Mouse (Mus musculus) neural tube, embryonic 11.5 days (tissue): ENCODE measurements around the gene Clps. TPM values are rescaled to one million over a fixed set of nuclear protein-coding genes. Genes with fewer than 3 reads are reported as not detected.

Source experiments
- ATAC-seq: fragments of 200-750 bp; cut with Nextera tagmentation; 2 replicates; pipeline ENCODE4 v1.8.0; 2017; ENCODE audit warnings: moderate number of reproducible peaks, mild to moderate bottlenecking, moderate TSS enrichment, moderate library complexity; ENCODE audit not compliant: insufficient read depth, low FRiP score, low TSS enrichment
- DNase-seq: peaks from one replicate; pipeline ENCODE4 v3.0.0-alpha.2; 2015; ENCODE audit warnings: low spot score
- H3K27ac ChIP-seq: fragments of 300-500 bp; sonication (generic); 2 replicates; pipeline ENCODE4 v1.5.1; 2014; ENCODE audit warnings: low read depth, mild to moderate bottlenecking, low read length
- H3K27me3 ChIP-seq: fragments of 300-500 bp; sonication (generic); 2 replicates; pipeline ENCODE4 v1.6.1; 2014; ENCODE audit warnings: mild to moderate bottlenecking, low read length, mixed read lengths; ENCODE audit not compliant: control insufficient read depth, insufficient read depth
- H3K36me3 ChIP-seq: fragments of 300-500 bp; sonication (generic); 2 replicates; pipeline ENCODE4 v1.6.1; 2014; ENCODE audit warnings: mild to moderate bottlenecking, low read length, moderate library complexity, mixed read lengths; ENCODE audit not compliant: control insufficient read depth, insufficient read depth
- H3K4me1 ChIP-seq: fragments of 300-500 bp; sonication (generic); 2 replicates; pipeline ENCODE4 v1.6.1; 2014; ENCODE audit warnings: low read length, mixed read lengths; ENCODE audit not compliant: control insufficient read depth, insufficient read depth
- H3K4me2 ChIP-seq: fragments of 300-500 bp; sonication (generic); 2 replicates; pipeline ENCODE4 v1.6.1; 2014; ENCODE audit warnings: low read depth, mild to moderate bottlenecking, moderate library complexity
- H3K4me3 ChIP-seq: fragments of 300-500 bp; sonication (generic); 2 replicates; pipeline ENCODE4 v1.5.1; 2014; ENCODE audit warnings: low read depth, low read length
- H3K9ac ChIP-seq: fragments of 300-500 bp; sonication (generic); 2 replicates; pipeline ENCODE4 v1.6.1; 2014; ENCODE audit warnings: mild to moderate bottlenecking, low read length
- H3K9me3 ChIP-seq: fragments of 300-500 bp; sonication (generic); 2 replicates; pipeline ENCODE4 v1.6.1; 2016; ENCODE audit warnings: low read length; ENCODE audit not compliant: control insufficient read depth
- WGBS: fragments of 180-500 bp; shearing (Covaris S2); extraction: QIAGEN DNeasy Blood & Tissue Kit; methylation state at CpG from one replicate; pipeline ENCODE4 v1.1.7; 2014; 5-methylcytosine and 5-hydroxymethylcytosine counted together
- polyA plus RNA-seq: library from polyadenylated mRNA; unstranded; fragments of >200 nt; fragmentation: Nextera tagmentation; extraction: Ambion mirVana; gene quantifications from 2 replicates; pipeline ENCODE4 v1.2.1, GENCODE M21; 2014

Gene Clps
- polyA plus RNA-seq, 1 experiment from 2014 or later, result not detected

DNA sequence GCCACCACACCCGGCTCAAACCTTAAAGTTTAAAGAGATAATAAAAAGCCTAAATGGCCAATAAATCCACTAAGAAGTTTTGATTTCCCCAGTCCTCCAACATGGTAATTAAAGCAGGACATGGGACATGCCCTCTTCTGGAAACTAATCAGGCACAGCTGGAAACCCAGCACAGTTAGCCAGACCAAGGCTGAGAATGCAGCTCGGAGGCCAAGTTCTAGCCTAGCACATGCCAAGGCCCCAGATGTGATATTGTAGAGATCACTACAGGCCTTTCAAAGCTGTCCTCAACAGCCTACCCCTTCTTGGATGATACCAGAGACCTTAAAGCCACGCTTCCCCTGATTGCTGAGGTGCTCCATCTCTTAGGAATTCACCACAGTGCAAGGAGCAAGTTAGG lies 25.9 kb upstream of the Clps start:
- Histone ChIP-seq H3K36me3 (peaks cover 3% of the 10 kb centered on the region), H3K9me3 (no peaks in the 10 kb centered on the region), H3K27me3 (no peaks in the 10 kb centered on the region), H3K27ac (no peak overlapping the region), H3K4me3 (no peak overlapping the region), H3K4me2 (no peak overlapping the region), H3K9ac (no peak overlapping the region), H3K4me1 (no peaks in the 10 kb centered on the region)
- DNase-seq (no peak), ATAC-seq (no peak)
- WGBS, result 91% methylated on average over 3 of the region's 3 CpGs

DNA sequence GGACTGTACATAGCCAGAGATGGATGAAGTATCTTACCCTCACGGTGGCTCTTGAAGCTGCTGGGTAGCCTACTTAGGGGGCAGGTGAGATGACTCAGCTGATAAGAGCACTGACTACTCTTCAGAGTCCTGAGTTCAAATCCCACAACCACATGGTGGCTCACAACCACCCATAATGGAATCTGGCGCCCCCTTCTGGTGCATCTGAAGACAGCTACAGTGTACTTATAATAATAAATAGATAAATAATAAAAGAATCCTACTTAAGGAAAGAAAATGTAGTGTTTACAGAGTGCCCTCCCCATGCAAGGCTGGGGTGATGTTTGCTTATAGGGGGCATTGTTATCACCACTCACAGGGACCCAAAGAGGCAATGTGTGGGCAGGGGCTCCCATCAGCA lies 20.5 kb upstream of the Clps start:
- Histone ChIP-seq H3K4me1 (no peaks in the 10 kb centered on the region), H3K27ac (no peak overlapping the region), H3K9me3 (no peaks in the 10 kb centered on the region), H3K4me3 (no peak overlapping the region), H3K4me2 (no peak overlapping the region), H3K36me3 (no peaks in the 10 kb centered on the region), H3K27me3 (no peaks in the 10 kb centered on the region), H3K9ac (no peak overlapping the region)
- WGBS, result 54% methylated on average over 2 of the region's 2 CpGs
- DNase-seq (no peak), ATAC-seq (no peak)

DNA sequence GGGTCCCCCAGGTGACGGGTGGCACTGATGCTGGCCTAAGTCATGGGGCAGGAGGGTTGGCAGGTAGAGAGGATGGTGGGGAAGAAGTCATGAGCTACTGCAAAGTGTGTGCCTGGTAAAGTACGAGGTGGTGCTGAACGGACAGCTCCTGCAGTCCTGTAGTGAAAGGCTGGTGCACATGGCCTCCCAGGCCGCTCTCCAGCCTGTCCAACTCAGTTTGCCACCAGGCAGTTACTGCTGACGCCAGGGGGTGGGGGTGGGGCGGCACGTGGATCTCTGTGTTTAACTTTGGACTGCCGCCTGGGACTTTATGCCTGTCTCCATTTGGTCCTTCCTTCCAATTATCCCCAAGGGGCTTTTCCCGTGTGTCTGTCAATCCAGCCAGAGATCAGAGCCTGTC lies 19.8 kb upstream of the Clps start:
- 5% methylated on average over 9 of the region's 9 CpGs for WGBS
- no peak overlapping the region for H3K4me3 ChIP-seq
- ATAC-seq, result no peak

DNA sequence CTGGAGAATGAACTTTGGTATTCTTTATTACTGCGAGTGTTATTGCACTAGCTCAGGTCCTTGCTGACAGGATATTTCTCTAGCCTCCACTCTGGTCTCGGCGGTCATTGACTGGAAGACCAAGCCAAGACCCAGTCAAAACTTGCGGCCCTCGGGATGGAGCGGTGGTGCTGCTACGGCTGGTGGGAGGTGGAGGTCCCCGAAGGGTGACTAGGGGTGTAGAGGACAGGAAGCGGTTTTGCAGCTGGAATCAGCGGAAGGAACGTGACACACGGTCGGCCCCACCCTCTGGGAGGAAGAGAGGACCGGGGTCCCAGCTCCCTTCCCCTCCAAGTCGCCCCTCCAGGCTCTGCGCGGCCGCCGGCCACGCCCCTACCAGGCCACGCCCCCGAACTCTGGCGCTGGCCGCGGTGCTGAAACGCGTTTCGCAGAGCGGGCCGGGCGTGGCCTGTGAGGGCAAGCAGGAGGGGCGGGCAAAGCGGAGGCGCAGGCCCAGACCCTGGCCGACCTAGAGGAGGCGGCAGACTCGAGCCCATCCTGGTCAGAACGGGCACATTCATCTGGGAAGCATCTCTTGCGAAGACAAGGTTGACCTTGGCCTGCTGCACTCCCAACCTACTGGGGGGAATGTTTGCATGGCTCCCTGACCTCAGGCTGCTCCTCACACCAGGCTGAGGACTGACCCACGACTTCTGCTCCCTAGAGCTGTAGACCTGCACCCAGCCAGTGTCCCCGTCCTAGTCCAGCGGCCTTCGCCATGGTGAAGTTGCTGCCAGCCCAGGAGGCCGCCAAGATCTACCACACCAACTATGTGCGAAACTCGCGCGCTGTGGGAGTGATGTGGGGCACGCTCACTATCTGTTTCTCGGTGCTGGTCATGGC lies 14.9 kb upstream of the Clps start, which contains the start of gene Lhfpl5:
Lhfpl5 (plus strand) TSS at position 398 of the 882 bp plus-strand sequence.
- WGBS, result 20% methylated on average over 42 of the region's 50 CpGs
- DNase-seq, result peak; percentile 88
- Histone ChIP-seq H3K9me3 (no peaks in the 10 kb centered on the region), H3K27me3 (no peaks in the 10 kb centered on the region), H3K4me3 (peak within 1 kb of the TSS; percentile 16; the same call in 1 of the 2 replicates), H3K36me3 (no peaks in the 10 kb centered on the region), H3K27ac (no peak within 1 kb of the TSS), H3K4me1 (0 out of 2 replicates have a peak, but pooled peaks cover 3% of the 10 kb centered on the region), H3K4me2 (peak within 1 kb of the TSS; percentile 52), H3K9ac (no peak within 1 kb of the TSS)
- ATAC-seq, result peak; percentile 73; the same call in 1 of the 2 replicates

More for the DNA sequence above, 19.8 kb upstream of the Clps start:
- Histone ChIP-seq H3K27me3 (no peaks in the 10 kb centered on the region), H3K4me1 (0 out of 2 replicates have a peak, but pooled peaks cover 1% of the 10 kb centered on the region), H3K27ac (no peak overlapping the region), H3K9me3 (no peaks in the 10 kb centered on the region), H3K9ac (no peak overlapping the region), H3K36me3 (no peaks in the 10 kb centered on the region), H3K4me2 (no peak overlapping the region)
- DNase-seq, result peak; percentile 73

DNA sequence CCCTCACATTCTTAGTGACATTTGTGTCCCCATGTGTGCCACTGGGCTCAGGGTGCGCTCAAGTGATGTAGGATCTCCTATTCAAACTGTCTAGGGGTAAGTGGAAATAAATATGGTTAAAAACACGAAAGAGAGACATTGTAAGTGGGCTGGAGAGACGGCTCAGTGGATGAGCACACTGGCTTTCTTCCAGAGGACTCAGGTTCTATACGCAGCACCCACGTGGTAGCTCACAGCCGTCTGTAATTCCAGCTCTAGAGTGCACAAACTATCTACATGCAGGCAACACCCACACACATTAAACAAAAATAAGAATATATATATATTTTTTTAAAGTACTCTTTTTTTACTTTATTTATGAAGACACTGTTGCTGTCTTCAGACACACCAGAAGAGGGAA lies 12.4 kb upstream of the Clps start:
- Histone ChIP-seq H3K4me1 (0 out of 2 replicates have a peak, but pooled peaks cover 3% of the 10 kb centered on the region), H3K9ac (no peak overlapping the region), H3K4me2 (no peak overlapping the region), H3K27me3 (no peaks in the 10 kb centered on the region), H3K36me3 (no peaks in the 10 kb centered on the region), H3K27ac (no peak overlapping the region), H3K4me3 (no peak overlapping the region), H3K9me3 (no peaks in the 10 kb centered on the region)
- DNase-seq (peak; percentile 3), ATAC-seq (no peak)
- WGBS, result 86% methylated on average over 6 of the region's 6 CpGs

DNA sequence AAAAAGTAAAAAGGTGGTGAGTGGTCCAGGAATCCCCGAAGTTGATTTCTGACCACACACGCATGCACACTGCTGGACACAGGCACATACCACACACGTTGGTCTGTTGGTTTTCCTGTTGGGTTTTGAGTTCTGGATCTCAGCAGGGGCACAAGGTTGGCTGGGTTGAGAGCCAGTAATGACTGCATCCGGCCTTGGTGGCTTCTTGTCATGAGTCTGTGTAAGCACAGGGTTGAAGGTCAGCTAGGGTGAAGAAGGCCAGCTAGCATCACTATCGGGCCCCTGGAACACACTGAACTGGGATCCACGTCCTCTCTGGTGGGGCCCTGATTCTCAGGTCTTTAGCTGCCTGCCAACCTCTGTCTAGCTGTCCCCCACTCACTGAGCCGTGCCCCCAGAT lies 12.0 kb upstream of the Clps start:
- Histone ChIP-seq H3K4me3 (no peak overlapping the region), H3K36me3 (no peaks in the 10 kb centered on the region), H3K4me2 (no peak overlapping the region), H3K4me1 (0 out of 2 replicates have a peak, but pooled peaks cover 3% of the 10 kb centered on the region), H3K27ac (no peak overlapping the region), H3K9me3 (no peaks in the 10 kb centered on the region), H3K27me3 (no peaks in the 10 kb centered on the region), H3K9ac (no peak overlapping the region)
- 75% methylated on average over 7 of the region's 7 CpGs for WGBS
- DNase-seq, result no peak
- ATAC-seq, result no peak

DNA sequence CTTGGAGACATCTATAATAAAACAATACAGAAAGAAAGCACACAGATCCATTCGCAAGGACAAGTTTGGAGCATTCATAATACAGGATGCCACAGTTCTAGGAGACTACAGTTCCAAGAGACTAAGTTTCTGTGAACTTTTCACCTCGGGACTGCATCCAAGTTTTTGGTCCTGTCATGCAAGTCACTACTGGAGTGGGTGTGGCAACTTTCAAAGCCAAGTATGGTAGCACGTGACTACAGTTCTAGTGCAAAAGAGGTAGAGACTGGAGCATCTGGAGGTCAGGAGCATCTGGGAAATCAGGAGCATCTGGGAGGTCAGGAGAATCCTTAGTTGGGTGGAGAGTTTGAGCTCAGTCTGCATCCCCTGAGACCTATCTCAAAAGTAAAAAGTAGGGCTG lies 11.3 kb upstream of the Clps start:
- WGBS, result 84% methylated on average over 3 of the region's 3 CpGs
- H3K36me3 ChIP-seq, result no peaks in the 10 kb centered on the region

DNA sequence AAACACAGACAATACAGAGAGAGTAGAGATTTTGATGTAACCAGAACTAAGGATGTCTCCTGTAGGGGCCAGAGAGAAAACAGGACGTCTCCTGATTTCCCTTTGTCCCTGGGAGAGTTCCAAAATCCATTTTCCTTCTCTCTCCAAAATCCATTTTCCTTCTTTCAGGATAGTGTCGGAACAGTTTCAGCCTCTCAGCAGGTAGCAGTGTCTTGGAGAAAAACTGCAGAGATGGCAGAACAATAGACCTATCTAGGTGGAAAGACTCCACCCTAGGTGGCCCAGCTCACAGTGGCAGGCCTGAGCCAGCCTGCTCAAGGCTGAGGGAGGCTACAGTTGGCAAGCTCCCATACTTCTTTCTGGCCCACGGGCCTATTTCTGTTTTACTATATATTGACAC lies 7.0 kb upstream of the Clps start:
- ATAC-seq (no peak), DNase-seq (no peak)
- H3K9me3 ChIP-seq, result no peaks in the 10 kb centered on the region
- H3K27me3 ChIP-seq, result no peaks in the 10 kb centered on the region
- H3K9ac ChIP-seq, result no peak overlapping the region
- H3K4me3 ChIP-seq, result no peak overlapping the region
- H3K27ac ChIP-seq, result no peak overlapping the region
- no peaks in the 10 kb centered on the region for H3K36me3 ChIP-seq
- H3K4me2 ChIP-seq, result no peak overlapping the region
- no peaks in the 10 kb centered on the region for H3K4me1 ChIP-seq
- WGBS, result 35% methylated on average over 3 of the region's 3 CpGs

More for the DNA sequence above, 11.3 kb upstream of the Clps start:
- no peak overlapping the region for H3K9ac ChIP-seq
- no peaks in the 10 kb centered on the region for H3K9me3 ChIP-seq
- DNase-seq (no peak), ATAC-seq (no peak)
- H3K27me3 ChIP-seq, result no peaks in the 10 kb centered on the region
- 0 out of 2 replicates have a peak, but pooled peaks cover 3% of the 10 kb centered on the region for H3K4me1 ChIP-seq
- no peak overlapping the region for H3K4me3 ChIP-seq
- no peak overlapping the region for H3K4me2 ChIP-seq
- H3K27ac ChIP-seq, result no peak overlapping the region

DNA sequence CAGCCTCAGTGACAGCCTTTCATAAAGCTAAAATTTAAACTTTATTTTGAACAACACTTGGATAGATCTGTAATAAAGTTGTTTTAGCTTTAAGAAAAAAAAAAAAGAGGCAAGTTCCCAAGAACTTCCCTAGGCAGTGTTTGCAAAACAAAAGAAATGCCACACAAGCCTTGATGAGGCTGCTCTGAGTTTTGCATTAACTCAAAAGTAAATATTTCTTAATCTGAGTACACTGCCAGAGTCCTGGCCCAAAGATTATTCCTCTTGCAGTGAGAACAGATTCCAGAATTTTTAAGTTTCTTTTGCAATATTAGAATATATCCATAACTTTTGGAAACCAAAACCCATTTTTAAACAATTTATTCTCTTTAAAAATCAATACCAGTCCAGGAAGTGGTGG lies 4.6 kb upstream of the Clps start:
- H3K27ac ChIP-seq, result no peak overlapping the region
- H3K27me3 ChIP-seq, result no peaks in the 10 kb centered on the region
- no peak overlapping the region for H3K9ac ChIP-seq
- no peak for DNase-seq
- H3K4me2 ChIP-seq, result no peak overlapping the region
- no peak overlapping the region for H3K4me3 ChIP-seq
- H3K36me3 ChIP-seq, result no peaks in the 10 kb centered on the region
- H3K4me1 ChIP-seq, result no peaks in the 10 kb centered on the region
- ATAC-seq, result no peak
- no peaks in the 10 kb centered on the region for H3K9me3 ChIP-seq
